Mouse (Mus musculus) activated CD4-positive, CD25-positive, alpha-beta regulatory T cell, adult 4 months (primary cell): ENCODE results near the gene Fnip1. TPM values are rescaled to one million over a fixed set of nuclear protein-coding genes. Genes with fewer than 3 reads are reported as not detected.
A peak's percentile ranks its signal among the peaks of the same experiment; 100 is the strongest.

Experiments used
- ATAC-seq: one replicate; pipeline ENCODE4 v1.8.0; 2017
- polyA plus RNA-seq, 2 experiments: library from polyadenylated mRNA; unstranded; fragments of 100-300 nt; shearing (Covaris generic); gene quantifications; one replicate each; pipeline ENCODE4 v1.2.1; 2017

The Fnip1 gene
- polyA plus RNA-seq, 2 experiments from 2014 or later: 10.7 to 12.9 TPM

DNA sequence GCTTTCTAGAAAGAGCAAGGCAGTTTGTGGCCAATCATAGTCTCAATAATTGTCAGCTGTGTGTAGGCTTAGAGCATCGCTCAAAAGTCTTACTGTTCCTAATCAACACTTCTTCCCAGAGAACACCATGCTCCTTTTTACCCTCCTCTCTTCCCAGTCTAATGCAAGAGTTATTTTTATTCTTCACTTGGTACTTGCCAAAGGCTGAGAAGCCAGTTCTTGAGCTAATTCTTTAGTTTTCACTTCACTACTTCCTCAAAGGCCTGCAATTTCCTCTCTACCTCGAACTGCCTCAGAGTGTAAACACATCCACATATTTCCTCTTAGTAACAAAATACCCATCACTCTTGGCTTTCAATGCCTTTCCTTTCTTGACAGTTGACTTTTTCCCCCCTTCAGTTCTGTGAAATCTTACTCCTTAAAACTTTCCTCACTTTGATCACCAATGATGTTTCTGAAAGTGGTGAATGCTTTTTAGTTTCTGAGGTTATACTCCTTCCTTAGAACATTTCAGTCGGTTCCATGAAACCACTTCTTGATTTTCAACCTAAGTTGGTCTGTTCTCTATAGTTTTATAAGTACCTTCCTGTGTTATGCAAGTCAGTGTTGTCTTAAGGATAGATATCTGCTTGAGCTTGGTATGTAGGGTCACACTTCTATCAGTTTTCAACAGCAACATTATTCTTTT is 26.7 kb downstream of the Fnip1 start:
- ATAC-seq: peak; percentile 37

DNA sequence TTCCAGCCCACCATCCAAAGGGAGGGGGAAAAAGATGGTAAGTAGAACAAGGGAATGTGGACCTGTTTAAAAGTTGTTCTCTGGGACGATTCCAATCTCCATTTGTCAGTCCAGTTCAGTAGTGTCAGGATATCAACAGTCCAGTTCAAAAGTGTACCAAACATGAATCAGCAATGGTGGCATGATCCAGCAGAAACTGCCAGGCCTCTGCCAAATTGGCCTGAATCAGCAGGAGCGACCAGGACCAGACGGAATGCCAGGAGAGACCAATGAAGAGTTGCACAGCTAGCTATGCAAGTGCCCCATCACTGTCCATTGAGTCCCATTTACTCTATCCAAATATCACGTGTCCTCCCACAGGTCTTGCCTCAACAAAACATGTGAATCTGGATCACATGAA is 34.2 kb downstream of the Fnip1 start:
- ATAC-seq: no peak

DNA sequence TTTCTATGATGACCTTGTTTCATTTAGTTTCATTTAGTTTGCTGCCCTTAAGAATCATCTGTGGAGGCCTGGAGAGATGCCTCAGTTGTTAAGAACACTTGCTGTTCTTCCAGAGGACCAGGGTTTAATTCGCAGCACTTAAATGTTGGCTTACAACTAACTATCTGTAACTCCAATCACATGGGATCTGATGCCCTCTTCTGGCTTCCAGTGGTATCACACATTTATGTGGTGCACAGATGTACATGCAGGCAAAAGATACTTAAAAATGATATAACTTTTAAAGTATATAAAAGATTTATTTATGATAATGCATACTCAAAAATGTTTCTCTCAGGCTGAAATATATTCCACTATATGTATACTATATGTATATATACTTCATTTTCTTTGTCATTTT is 40.4 kb downstream of the Fnip1 start:
- ATAC-seq: no peak

DNA sequence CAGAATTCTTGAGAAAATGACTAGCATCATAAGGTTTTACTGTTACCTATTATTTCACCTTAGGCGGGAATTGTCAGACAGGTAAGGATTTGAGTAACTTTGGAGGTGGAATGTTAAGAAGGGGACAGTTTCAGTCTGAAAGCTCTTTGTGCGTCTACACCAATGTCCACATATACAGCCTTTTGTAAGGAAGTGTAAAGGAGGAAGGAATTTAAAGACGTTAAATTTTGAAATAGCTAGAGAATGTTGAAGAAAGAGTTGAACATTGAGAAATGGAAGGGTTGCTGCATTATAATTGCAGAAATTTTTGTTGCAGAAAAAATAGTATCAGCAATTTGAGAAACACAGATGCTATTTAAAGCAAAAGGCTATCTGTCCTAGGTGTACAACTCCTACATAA is 48.0 kb downstream of the Fnip1 start:
- no peak for ATAC-seq

DNA sequence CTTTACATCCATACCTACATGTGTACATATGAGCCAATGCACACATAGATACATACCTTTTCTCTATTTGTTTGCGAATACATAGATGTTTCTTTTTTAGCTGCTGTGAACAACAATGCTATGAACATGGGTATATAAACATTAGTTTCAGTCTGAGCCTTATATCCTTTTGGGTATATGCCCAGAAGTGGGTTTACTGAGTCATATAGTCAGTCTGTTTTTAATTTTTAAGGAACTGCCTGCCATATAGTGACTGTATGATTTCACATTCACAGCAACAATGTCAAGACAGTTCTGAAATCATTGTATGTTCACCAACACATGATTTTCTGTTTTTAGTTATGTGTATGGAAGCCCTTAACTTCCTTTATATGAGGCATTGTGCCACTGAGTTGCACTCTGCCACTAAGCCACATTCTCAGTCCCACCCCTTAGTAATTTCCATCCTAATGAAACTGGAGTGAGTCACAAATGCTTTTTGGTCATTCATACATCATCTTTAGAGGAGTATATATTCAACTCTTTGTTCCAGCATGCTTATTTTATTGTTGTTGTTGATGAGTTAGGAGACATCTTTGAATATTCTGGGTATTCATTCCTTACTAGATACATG is 54.1 kb downstream of the Fnip1 start:
- ATAC-seq: no peak

DNA sequence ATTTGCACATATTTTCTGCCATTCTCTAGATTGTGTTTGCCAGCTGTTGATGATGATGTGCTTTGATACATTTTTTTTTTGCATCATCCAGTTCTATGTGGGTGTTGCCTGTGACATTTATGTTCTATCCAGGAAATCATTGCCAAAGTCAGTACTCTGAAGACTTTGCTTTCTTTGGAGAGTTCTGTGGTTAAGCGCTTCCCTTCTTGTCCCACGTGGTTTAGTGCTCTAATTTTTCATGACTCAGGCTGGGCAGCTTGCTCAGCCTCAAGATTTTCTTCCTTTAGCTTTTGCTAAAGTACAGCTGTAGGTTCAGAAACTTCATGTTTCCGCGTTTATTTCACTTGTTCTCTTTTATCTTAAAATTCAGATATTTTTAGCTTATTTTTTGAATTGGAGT is 54.6 kb downstream of the Fnip1 start:
- ATAC-seq: peak; percentile 52

DNA sequence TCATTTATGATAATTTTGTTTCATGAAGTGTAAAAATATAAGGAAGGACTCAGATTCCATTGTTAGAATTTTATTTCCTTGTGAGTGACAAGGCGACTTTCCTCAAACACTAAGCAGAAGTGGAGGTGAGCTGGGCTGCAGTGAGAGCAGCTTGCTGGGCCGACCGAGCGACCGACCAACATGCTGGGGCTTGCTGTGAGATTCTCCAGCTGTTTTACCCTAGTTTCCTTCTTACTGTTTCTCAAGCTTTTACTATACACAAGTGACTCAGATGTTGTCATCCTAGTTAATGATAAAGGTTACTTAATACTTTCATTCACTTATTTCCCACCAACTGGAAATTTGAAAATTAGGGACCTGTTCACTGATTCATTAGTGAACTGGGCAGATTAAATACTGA is 61.8 kb downstream of the Fnip1 start:
- ATAC-seq: no peak

DNA sequence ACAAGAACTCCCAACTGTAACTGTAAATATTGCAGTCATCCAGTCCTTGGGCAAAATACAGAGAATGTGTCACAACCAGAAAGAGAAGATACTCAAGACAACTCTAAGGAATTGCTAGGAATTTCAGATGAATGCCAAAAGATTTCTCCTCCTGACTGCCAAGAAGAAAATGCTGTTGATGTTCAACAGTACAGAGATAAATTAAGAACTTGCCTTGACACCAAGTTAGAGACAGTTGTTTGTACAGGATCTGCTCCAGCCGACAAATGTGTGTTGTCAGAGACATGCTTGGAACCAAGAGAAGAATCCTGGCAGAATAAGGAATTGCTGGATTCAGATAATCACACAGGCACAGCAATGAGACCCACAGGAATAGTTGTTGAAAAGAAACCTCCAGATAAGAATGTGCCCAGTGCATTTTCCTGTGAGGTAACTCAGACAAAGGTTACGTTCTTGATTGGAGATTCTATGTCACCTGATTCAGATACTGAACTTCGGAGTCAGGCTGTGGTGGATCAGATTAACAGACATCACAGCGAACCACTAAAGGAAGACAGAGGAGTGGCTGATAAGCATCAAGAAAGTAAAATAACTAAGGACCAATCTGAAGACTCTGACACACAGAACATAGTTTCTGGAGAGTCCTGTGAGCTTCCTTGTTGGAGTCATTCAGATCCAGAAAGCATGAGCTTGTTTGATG is 64.7 kb downstream of the Fnip1 start:
- no peak for ATAC-seq

DNA sequence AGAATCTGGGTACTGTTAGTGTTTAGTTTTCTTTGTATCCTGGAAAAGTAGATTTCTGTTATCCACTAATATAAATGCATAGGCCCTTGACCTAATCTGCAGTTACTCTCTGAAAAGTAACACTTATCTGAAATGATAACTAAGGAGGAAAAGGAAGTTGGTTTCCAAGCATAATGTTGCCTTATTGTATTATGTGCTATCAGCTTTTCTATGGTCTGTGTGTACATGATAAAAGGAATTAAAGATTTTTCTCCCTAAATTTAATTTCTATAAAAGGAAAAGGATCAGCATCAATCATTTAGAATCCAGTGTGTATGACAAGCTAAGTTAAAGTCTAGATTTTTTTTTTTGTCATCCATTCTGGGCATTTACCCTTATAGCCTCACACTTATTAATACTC is 75.6 kb downstream of the Fnip1 start:
- ATAC-seq: no peak

DNA sequence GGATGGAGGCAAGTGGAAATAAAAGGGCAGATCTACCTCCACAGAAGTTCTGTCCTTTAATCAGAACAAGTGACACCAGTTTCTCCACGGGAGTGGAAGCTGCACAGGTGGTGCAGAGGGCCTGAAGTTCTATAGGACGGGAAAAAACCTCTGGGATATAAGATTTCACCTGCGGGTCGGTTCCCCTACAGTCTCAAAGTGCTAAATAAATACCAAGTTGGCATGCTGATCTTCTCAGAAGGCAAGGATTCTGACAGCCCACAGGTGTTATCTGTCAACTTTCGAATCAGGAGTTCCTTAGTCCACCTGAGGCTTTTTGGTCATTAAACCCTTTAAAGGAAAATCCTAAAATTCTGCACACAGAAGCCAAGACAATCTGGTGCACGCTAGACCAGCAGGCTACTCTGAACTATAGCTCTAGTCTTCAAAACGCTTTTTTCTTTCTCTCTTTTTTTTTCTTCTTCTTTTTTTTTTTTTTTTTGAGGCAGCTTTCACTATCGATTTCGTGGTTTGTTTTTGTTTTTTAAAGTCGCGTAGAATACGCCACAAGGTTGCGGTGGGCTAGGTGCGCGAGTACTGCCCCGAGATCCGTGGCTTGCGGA is 84.0 kb downstream of the Fnip1 start:
- no peak for ATAC-seq

DNA sequence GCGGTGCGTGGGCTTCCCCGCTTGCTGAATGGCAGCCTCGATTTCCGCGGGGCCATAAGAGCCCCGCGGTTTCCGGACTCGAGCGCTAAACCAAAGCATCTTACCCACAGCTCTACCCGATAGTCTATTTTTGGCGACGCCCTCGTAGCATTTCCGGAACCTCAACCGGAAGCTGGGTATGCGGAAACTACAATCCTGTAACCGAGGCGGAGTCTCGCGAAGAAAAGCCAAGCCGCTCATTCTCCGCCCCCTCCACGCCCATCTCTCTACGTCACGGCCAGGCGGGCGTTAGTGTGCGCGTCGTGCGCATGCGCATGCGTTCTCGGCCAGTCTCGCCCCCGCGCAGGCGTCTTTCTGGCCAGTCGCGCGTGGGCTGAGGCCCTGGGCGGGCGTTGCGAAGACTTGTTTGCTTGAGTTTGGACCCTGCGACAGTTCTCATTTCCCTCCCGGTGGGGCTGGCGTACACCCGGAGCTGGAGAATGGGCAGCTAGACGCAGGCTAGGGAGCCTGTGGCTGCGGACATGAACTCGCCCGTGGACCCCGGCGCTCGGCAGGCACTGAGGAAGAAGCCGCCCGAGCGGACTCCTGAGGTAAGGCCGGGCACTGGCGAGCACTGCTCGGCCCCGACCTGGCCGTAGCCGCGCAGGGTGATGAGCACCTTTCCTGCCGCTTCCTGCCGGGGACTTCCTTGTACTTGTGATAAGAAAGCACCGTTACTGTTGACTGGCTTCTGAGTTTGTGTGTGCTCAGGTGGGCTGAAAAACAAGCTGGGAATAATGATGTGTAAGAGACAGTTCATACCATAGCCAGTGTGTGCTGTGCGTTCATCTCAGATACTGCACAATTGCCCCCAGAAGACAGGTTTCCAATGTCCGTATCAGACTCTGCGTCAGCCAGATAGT is 84.8 kb downstream of the Fnip1 start, which contains the start of gene Rapgef6:
Gene Rapgef6, plus strand, starts transcription at position 319 of the 902 bp plus-strand sequence.
- peak; percentile 90 for ATAC-seq

DNA sequence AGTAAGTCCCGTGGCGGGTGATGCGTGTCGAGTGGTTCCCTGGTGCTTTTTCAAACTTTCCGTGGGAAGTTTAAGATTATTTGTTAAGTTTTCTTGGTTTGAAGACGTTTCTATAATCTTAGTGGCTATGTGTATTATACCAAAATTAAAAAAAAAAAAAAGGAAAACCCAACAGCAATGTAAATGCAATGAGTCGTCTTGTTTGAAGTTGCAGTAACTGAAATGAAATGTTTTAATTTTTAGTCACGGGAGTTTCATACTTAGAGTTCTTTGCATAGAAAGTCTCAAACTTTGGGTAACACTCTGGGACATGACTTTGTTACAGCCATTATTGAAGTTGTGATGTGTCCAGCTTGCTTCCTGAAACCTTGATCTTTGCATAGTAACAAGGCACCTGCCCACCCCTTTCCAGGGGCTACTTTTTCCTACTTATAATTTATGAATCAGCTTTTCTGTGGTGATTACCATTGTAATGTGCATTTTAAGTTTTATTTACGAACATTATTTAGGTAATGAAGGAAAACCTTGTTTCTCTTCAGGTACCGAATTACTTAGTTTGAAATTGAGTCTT is 85.5 kb downstream of the Fnip1 start:
- no peak for ATAC-seq

DNA sequence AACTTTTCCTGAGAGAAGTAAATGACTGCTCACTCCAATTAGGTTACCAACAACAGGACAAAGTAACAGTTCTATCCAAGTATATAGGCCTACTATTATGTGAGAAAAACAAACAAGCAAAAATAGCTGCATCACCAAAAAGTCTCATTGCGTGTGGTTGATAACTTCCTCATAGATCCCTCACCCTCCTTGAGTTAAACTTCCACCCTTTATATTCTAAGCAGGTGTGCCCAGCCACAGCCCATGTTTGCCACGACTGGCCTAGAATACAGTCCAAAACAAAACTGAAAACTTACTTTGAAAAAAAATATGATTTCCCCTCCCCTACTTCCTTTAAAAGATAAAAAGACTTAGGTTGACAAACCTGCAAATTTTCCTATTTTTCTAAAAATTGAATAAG is 90.0 kb downstream of the Fnip1 start:
- ATAC-seq: no peak

DNA sequence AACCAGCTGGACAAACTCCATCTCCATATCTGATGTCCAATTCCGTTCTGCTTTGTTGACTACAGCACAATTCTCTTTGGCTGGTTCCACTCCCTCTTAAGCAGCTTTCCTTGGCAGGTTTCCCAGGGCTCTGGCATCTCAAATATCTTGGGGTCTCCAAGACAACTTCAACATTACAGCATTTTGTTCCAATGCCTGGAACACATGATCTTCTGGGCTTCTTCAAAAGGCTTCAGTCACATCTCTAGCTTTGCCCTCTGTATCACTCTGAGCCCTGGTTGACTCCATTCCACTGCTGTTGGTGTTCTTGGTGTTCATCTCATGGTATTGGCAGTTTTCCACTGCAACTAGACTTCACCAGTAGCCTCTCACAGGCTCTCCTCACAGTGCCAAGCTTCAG is 92.4 kb downstream of the Fnip1 start:
- no peak for ATAC-seq

DNA sequence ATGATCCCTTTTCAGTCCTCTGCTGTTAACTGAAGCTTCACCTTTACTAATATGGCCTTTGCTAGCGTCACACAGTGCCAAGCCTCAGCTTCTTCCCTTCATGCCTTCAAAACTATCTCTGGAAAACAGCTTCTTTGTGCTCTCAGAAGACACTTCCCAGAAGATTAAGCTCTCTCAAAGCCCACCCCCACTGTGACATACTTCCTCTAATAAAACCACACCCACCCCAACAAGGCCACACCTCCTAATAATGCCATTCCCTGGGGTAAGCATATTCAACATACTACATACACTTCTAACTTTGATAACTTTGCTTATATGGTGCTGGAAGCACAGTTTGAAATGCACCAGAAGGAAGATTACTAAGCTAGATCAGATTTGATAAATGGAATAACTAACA is 92.9 kb downstream of the Fnip1 start:
- ATAC-seq: no peak

DNA sequence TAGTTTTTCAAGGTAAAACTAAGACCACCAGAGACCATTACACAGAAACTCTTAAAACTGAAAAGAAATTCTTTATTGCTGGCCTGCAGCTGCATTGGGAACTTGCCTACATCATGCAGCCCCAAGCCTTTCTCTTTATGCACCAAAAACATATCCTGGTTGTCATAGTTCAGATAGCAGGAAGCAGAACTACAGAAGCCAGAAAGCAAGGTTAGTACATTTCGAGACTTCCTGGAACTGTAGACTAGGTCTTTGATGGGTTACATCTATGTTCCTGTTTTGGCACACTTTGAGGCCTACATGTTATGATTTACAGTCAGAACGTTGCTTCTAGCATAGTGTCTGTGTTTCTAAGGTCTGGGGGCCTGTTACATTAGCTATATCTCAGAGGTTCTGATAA is 95.8 kb downstream of the Fnip1 start:
- ATAC-seq: peak; percentile 89

DNA sequence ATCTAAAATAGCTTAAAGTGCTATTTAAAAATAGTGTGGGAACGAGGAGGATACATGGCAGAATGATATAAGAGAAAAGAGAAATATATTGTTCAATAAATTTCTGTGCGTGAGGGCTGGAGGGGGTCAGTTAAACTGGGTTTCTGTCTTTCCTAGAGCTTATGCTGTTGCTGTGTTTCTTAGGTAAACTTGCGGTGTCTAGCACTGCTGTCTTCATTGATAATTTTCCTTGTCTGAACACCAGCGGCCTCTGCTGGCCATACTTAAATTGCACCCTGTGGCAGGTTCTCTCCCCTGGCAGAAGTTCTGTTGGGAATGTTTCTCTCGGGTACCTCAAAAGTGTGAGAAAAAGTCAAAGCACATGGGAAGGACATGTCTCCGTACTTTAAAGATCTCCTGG is 96.9 kb downstream of the Fnip1 start:
- ATAC-seq: peak; percentile 44

DNA sequence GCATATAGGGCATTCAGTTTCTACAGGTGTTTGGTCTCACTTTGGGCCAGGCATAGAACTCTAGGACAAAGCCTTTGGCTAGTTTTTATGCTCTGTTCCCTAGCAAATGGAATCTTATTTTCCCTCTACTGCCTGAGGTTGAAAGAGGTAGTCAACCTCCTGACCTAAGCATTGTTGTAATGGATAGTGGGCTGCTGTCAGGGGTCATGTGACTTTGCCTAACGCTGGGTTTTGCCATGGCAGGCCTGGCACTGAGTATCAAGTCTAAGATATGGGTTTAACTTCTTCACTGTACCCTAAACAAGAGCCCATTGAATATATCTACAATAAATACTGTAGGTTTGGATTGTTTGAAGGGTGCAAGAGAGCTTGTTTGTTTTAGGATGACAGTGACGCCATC is 101.0 kb downstream of the Fnip1 start:
- no peak for ATAC-seq

DNA sequence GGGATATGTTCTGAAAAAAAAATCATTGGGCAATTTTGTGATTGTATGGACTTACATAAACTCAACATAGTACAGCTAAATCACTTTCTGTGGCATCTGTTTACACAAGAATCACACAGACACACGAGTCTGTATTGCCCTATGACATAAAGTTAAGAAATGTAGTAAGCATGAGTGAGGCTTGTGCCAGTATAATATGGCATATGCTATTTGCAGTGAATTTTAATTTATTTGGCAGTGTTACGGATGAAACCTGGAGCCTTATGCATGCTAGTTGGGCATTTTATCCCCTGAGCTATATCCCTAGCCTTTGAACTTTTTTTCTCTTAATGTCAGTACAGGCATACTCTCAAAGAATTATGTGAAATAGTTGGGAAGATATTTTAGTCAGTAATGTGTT is 101.5 kb downstream of the Fnip1 start:
- ATAC-seq: no peak

DNA sequence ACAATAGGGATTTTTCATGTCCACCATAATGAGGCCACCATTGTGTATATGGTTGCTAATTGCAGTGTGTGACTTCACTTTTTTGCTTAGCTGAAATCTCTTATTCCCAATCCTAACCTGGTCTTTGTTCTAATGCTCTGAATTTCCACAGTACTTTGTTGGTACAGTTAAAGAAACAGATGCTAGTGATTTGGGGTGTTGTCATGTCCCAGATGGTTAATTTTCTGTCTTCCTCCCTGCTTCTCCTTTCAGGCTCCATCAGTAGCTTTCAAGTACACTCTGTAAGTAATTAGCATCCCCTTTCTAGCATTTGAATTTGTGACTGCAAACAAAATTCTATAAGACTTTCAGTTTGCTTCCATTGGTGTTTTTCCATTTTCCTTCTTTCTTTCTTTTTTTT is 102.3 kb downstream of the Fnip1 start:
- ATAC-seq: no peak

DNA sequence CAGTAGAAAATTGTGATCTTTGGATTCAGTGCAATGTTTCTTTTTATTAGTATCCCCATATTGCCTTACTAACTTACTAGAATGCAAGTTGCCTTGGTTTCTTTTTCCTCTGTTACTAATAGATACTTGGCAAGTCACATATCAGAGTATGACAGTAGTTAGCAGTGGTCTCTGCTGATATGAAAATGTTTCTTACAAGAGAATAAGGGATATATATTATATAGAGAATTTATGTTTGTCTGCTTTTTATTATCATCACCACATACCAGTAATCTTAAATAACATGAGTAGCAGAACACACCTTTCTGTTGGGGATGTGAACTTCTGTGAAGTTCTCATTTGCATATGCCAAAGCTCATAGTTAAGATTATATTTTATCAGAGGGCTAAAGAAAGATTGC is 104.4 kb downstream of the Fnip1 start:
- ATAC-seq: no peak

DNA sequence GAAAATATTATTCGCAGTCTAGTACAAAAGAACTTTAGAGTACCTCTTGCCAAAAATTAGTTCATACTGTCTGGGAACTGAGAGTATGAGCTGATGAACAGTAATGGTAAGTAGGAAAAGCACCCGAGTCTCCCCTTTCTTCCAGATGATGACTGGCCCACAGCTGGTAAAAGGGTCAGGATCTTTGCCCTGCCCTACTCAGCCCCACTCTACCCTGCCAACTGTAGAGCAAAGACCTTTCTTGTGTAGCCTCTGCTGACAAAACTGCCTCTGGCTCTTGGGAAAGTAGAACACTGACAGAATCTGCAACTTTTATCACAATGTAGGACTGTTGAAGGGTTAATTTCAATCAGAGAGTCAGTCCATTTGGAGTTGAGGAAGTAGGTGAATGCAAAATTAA is 117.0 kb downstream of the Fnip1 start:
- no peak for ATAC-seq
